Mouse (Mus musculus) gastrocnemius, postnatal 36 days (tissue): Measurements from ENCODE around the gene Acoxl. TPM values are rescaled to one million over a fixed set of nuclear protein-coding genes. Genes with fewer than 3 reads are reported as not detected.

Source experiments
- DNase-seq, 2 experiments: peaks; one replicate each; pipeline ENCODE4 v3.0.0; 2022
- intact Hi-C: fragments of 180-260 bp; cut with DNase I; formaldehyde crosslinking; loops from one replicate; pipeline ENCODE4 v1.15.1; 2025
- microRNA-seq, 2 experiments: library from miRNA; unstranded; fragments of <30 nt; microRNA quantifications; one replicate each; pipeline ENCODE4 v1.2.0; 2021
- total RNA-seq, 2 experiments: library from RNA; stranded (reverse); gene quantifications; 2 replicates each; pipeline ENCODE4 v1.2.3; 2021

Gene Acoxl
- total RNA-seq, 2 experiments from 2014 or later, result 0.07 to 0.23 TPM

DNA sequence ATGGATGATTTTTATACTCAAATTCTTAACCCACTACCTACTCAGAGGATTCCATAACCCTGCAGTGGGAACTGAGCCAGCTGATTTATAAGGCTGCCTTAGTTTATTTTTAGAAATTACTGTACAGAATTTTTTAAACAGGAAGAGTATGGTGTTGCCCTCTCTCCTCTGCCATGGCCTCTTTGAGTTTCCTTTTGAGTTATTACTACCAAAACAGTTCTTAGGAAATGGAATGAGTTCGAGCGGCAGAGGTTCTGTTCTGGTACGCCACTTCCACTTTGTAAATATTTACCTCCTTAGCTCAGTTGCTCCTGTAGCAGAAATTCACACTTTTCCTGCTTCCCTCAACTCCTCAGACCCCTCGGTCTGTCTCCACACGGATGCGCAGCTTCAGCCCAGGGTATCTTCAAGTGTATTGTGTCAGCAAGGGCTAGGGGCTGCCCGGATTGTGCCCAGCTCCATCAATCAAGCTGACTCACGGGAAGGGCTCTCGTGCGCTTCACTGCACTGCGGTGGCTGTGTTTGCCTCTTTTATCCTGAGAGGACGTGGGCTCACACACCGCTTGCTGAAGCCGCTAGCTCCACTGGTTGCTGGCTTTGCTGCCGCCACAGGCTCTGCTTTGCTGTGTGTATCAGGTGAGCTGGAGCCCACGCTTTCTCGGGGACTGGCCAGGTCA lies 320.2 kb downstream of the Acoxl start:
- DNase-seq, result no peak
- intact Hi-C loops, result no loop called here

DNA sequence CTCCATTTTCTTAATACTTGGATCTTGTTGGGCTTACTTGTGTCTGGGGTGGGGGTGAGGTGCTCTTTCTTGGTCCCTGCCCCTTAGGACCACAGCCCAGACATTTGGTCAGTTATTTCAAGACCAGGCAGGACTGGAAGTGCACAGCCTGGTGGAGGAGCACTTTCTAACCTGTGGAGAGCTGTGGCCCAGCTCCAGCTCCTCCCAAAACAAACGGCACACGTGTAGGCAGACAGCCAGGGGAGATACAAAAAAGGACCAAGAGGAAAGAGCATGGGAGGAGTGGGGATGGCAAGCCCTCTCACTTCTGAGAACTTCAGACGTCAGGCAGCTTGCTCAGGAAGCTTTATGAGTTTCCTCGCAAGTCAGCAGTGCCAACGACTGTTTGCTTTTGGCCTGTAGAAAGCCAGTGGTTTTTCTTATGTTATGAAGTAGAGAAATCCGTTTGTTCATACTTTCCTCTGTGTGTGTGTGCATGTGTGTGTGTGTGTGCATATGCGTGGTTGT lies 321.0 kb downstream of the Acoxl start:
- intact Hi-C loops, result no loop called here
- no peak for DNase-seq

DNA sequence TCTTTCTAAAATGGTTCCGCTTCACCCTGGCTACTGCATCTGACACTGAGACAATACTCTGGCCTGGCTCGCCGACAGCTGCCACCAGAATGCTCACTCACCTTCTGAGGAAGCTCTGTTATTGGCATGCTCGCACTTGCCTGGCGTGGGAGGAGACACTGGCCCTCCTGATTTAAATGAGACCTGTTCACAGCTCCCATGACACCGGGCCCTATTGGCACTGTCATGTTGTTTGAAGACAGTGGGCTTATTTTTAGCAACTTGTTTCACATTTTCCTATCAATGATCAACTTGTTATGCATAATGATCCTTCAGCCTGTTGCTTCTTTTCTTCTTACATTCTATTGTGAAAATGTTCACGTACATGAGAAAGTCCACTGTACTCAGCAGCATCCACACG lies 324.5 kb downstream of the Acoxl start:
- intact Hi-C loops, result no loop called here

DNA sequence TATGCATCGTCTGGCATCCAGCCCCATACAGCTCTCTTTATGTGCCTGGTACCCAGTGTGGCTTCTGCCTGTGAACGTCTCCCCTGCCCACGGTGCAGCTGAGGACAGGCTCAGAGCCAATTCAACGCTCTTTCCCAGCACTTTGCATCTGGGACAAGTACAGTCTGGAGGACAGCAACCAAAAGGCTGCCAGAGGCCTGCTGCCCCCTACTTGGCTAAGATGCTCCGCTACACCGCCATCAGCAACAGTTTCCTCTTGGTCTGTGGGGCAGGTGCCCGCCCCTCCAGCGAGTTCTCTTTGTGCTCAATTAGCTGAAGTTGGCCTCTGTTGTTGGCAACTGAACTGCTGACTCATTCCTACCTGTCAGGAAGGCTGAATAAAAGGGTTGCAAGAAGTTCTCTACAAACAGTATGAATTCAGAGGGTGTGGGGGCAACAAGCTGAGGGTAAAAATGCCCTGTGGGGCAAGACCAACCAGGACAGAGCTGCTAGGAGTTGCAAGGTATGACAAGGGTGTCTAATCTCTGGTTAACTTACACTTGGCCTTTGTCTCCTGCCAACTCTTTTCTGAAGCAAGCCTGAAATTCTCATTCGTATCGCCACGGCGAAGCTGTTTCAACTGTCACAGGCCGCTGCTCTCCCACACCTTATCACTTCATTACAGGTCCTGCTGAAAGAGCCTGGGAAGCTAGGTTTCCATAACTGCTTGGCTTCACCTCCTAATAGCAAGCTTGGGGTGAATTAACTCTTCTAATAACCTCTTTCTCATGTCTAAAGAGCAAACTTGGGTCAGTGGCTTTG lies 328.1 kb downstream of the Acoxl start:
- no peak for DNase-seq
- intact Hi-C loops, result no loop called here

More for the DNA sequence above, 324.5 kb downstream of the Acoxl start:
- DNase-seq, result no peak

DNA sequence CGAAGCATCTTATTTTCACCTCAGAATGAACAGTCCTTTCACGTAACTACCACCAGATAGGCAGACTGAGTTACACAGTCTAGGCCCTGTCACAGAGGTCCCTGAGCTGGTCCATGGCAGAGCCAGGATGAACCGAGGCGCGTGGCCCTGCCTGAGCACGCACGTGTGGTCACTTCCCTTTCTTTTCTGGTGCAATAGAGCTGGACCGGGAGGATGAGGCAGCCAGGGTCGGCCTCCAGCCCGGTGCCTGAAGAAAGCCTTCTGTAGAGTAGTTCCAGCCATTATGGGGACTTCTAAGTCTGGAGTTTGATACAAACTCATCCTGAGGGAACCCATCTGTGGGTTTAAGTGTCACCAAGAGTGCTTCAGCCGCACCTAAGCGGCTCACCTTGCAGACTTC lies 329.3 kb downstream of the Acoxl start:
- intact Hi-C loops, result no loop called here
- DNase-seq, result no peak

DNA sequence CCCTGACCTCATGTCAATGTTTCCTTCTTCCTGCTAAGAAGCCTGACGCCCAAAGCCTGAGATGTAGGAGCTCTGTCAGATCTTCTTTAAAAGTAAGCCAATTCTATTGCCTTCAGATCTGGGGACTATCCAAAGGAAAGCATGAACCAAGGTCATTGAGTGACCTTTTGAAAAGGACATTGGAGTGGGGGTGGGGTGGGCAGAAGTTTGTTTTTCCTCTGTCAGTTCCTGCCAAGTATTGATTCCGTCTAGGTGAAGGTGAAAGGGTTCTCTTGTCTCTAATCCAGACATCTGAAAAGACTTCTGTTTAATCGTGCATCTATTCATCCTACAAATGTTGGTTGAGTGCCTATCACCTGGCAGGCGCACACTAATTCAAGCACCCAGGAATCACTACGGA lies 330.8 kb downstream of the Acoxl start:
- no peak for DNase-seq
- intact Hi-C loops, result no loop called here

DNA sequence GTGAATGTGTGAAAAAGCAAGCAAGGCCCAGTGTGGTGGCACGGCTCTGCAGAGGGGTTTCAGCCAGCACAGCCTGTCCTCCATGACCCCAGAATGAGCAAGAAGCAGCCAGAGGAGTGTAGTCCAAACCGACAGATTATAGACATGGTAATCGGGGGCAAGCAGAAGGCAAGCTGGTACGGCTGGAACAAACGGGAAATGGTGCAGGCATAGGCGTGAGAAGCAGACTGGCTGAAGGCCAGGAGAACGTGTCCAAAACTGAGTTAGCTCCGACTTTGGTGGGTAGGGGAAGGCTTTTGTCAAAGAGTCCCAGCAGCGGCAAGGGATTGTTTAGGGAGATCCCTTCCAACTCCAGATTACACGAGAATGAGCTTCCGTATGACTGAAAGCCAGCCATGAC lies 331.3 kb downstream of the Acoxl start:
- intact Hi-C loops, result loop anchor here (5.0 kb wide), 1 partner anchor 77 kb away; no protein-coding TSS in a partner anchor
- no peak for DNase-seq

DNA sequence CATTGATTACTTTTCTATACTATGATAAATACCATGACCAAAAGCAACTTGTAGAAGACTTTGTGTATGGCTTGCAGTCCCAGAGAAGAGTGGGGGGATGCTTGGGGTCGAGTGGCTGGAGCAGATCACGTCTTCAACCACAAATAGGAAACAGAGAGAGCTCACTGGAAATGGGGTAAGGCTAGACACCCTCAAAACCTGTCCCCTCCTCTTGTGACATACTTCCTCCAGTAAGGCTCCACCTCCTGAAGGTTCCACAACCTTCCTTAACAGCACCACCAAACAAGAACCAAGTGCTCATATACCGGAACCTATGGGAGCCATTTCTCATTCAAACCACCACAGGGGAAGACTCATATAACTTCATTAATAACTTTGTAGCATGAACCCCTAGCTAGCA lies 331.9 kb downstream of the Acoxl start:
- no peak for DNase-seq
- intact Hi-C loops, result loop anchor here (5.0 kb wide), 1 partner anchor 77 kb away; no protein-coding TSS in a partner anchor

DNA sequence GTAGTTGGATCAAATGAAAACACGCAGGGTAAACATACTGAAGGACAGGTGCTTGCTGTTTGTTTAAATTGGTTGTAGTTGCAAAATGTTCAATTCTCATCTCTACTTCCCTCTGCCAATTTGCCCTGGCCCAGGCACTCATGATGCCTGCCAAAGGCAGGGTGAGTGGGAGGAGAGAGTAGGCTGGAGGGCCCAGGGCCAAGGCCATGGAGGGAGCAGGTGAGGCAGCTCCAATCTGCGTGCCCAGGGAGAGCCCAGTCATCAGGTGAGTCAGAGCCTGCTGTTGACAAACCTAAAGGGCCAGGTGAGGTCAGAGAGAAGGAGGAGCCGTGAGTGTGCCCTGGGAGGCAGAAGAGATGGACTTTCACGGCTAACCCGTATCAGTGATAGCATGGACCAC lies 333.6 kb downstream of the Acoxl start:
- intact Hi-C loops, result loop anchor here (5.0 kb wide), 1 partner anchor 75 kb away; no protein-coding TSS in a partner anchor
- no peak for DNase-seq

Small RNA genes lying within 50 kb of the gene (microRNA-seq; reads per million reads assigned to microRNA genes)
- gene Gm22411, result 0 reads per million in 2 experiments

Other genes with a start within 250 kb of the Acoxl start
- 1 to 10 TPM; 1.6 to 4.4 TPM for gene Mal, start 182.2 kb upstream of the Acoxl start, total RNA-seq
- gene Mall, start 108.9 kb upstream of the Acoxl start, total RNA-seq, result 1 to 10 TPM; 1.7 to 2.3 TPM
- gene Nphp1, start 50.0 kb upstream of the Acoxl start, total RNA-seq, result 10 to 100 TPM; 19.0 to 23.6 TPM
- gene Mtln, start 46.4 kb upstream of the Acoxl start, total RNA-seq, result 100 to 1,000 TPM; 105 to 118 TPM
- under 1 TPM; 0.17 to 0.26 TPM for gene Bub1, start 7.0 kb upstream of the Acoxl start, total RNA-seq